Mouse (Mus musculus) E14TG2a.4 (cell line): ENCODE measurements at regions not wholly inside any gene's neighbourhood (a gene's known extent, or its start where the extent isn't known, plus 50 kb on each side); places are given as distances from the start of the nearest gene placed in this dataset.

Experiments
- H3K27me3 ChIP-seq: 2 replicates; pipeline ENCODE4 v1.6.1; 2014; ENCODE audit warnings: low read length, control low read depth; ENCODE audit not compliant: insufficient read depth
- H3K36me3 ChIP-seq: 2 replicates; pipeline ENCODE4 v1.6.1; 2014; ENCODE audit warnings: low read length, control low read depth; ENCODE audit not compliant: insufficient read depth
- H3K4me1 ChIP-seq: replicated peaks from 2 replicates; pipeline ENCODE4 v1.6.1; 2014; ENCODE audit warnings: low read depth, low read length, control low read depth
- H3K4me3 ChIP-seq: replicated peaks from 2 replicates; pipeline ENCODE4 v1.5.1; 2014; ENCODE audit warnings: mild to moderate bottlenecking, low read length
- H3K9me3 ChIP-seq: 2 replicates; pipeline ENCODE4 v1.6.1; 2014; ENCODE audit warnings: low read length, control low read depth
- CTCF ChIP-seq: conservative IDR thresholded peaks from 2 replicates; pipeline ENCODE4 v1.5.1; 2014; ENCODE audit warnings: low read length
- NANOG ChIP-seq: IDR thresholded peaks from 2 replicates; pipeline ENCODE4 v1.6.1; 2014; ENCODE audit warnings: borderline replicate concordance, low read length, mixed read lengths
- POU5F1 ChIP-seq: IDR thresholded peaks from 2 replicates; pipeline ENCODE4 v1.6.1; 2014; ENCODE audit warnings: low read length, borderline replicate concordance

DNA sequence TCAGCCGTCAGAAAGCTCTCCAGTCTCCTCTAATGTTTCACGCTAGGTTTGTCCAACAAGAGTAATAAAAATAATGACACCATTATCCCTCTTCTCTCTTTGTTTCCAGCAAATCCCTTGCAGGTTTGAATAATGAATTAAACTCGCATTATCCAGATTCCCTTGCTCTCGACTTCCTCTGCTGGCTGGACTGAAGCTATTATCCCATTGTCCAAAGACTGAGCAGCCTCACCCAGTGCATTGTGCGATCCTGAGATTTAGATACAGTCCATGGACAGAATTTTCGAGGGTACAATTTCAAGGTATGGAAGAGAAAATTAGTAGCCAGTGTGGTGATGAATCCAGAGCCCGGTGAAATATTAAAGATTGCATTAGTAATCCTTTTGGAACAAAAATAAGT, 270.3 kb downstream of the En1 start:
- H3K4me1 ChIP-seq = no peaks in the 10 kb centered on the region
- H3K27me3 ChIP-seq = no peaks in the 10 kb centered on the region
- TF ChIP-seq CTCF (no peak), POU5F1 (no peak), NANOG (no peak)
- no peaks in the 10 kb centered on the region for H3K36me3 ChIP-seq
- no peak overlapping the region for H3K4me3 ChIP-seq
- peaks cover 4% of the 10 kb centered on the region; the same call in 1 of the 2 replicates for H3K9me3 ChIP-seq

- Histone ChIP-seq H3K9me3 (peaks cover 9% of the 10 kb centered on the region), H3K27me3 (no peaks in the 10 kb centered on the region), H3K36me3 (no peaks in the 10 kb centered on the region), H3K4me3 (no peak overlapping the region), H3K4me1 (no peaks in the 10 kb centered on the region)
- no peak for TF ChIP-seq POU5F1
- TF ChIP-seq CTCF = no peak
- no peak for TF ChIP-seq NANOG
These were observed 280.8 kb downstream of the En1 start for GRCm38 (mm10) chr1:120882959-120883549.

DNA sequence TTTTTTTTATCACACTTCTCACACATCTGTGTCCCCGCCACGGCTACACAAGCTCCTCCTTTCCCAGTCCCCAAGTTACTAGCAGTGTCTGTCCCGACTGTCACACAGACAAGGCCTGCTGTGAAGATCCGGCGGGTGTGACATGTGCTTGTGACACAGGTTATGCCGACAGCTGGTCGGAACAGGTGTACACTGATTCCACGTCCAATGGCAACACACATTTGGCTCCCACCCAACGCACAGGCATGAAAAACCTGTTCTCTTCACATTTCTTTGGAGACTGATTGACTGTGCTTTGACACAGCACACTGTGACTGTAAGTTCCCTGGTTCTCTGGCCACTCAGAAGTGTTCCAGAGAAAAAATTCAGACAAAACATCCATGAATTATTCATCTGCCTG, 281.4 kb downstream of the En1 start:
- TF ChIP-seq POU5F1 (no peak), CTCF (no peak), NANOG (no peak)
- no peak overlapping the region for H3K4me3 ChIP-seq
- H3K27me3 ChIP-seq = no peaks in the 10 kb centered on the region
- no peaks in the 10 kb centered on the region for H3K36me3 ChIP-seq
- no peaks in the 10 kb centered on the region for H3K4me1 ChIP-seq
- peaks cover 9% of the 10 kb centered on the region for H3K9me3 ChIP-seq

- TF ChIP-seq NANOG (no peak), POU5F1 (no peak), CTCF (no peak)
- no peak overlapping the region for H3K4me3 ChIP-seq
- peaks cover 11% of the 10 kb centered on the region; the same call in 1 of the 2 replicates for H3K4me1 ChIP-seq
- H3K36me3 ChIP-seq = no peaks in the 10 kb centered on the region
- no peaks in the 10 kb centered on the region for H3K27me3 ChIP-seq
- H3K9me3 ChIP-seq = peaks cover 12% of the 10 kb centered on the region
These were observed 308.6 kb downstream of the En1 start for GRCm38 (mm10) chr1:120910801-120911200.

DNA sequence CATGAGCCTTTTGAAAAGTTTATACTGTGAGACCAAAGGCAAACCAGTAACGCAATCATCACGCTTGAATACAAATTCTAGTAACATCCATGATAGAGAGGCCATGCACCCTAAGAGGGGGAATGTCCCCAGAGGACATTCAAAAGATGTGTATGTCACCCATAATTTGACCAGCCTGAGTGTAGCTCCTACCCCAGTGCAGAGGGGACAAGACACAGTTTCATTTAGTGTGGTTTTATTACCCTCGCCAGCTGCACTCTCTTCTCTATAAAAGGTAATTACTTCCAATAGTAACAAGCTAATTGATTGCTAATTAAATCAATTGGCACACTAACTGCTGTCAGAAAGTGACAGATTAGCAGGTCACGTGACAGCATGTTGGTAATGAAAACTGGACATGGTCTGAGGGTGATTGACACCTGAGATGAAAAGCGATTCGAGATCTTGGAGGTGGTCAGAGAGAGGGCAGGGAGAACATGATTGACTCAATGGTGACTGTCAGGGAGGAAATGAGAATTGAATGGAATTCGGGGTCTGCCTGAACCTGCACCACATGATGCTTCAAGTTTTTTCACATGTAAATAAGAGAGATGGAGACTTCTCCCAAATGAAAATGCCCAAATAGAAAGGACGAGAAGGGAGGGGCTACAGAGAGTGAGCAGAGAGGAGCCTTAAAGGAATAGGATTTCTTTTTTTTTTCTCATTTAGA, 309.9 kb downstream of the En1 start:
- H3K36me3 ChIP-seq = no peaks in the 10 kb centered on the region
- no peak overlapping the region for H3K4me3 ChIP-seq
- H3K27me3 ChIP-seq = no peaks in the 10 kb centered on the region
- TF ChIP-seq NANOG (0 out of 2 replicates have a peak, but pooled peaks have one; percentile 12), POU5F1 (no peak)
- peaks cover 11% of the 10 kb centered on the region; the same call in 1 of the 2 replicates for H3K4me1 ChIP-seq
- peaks cover 12% of the 10 kb centered on the region for H3K9me3 ChIP-seq

DNA sequence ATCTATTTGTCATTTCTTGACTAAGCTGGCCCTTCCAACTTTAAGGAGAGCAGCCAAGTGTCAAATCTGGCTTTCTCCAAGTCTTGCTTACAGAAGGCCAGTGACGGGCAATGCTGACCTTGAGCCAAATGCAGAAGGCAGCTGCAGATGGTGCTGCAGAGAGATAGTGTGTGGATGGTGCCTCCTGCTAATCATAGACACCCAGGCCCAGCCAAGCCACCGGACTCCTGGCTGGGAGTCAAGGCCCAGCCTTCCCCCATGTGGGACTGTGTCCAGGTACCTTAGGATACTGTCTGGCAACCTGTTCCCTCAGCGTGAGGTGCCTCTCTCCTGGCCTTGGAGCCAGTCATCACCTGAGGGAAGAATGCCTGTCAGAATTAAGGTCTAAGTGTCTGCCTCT, 319.3 kb downstream of the En1 start:
- Histone ChIP-seq H3K4me3 (no peak overlapping the region), H3K9me3 (peaks cover 6% of the 10 kb centered on the region; the same call in 1 of the 2 replicates), H3K36me3 (no peaks in the 10 kb centered on the region), H3K4me1 (no peaks in the 10 kb centered on the region), H3K27me3 (no peaks in the 10 kb centered on the region)
- TF ChIP-seq POU5F1 = no peak
- no peak for TF ChIP-seq NANOG
- TF ChIP-seq CTCF = no peak

GRCm38 (mm10) chr1:120925271-120925670, 323.1 kb downstream of the En1 start:
- no peaks in the 10 kb centered on the region for H3K4me1 ChIP-seq
- TF ChIP-seq POU5F1 (no peak), CTCF (no peak), NANOG (no peak)
- no peak overlapping the region for H3K4me3 ChIP-seq
- H3K27me3 ChIP-seq = no peaks in the 10 kb centered on the region
- no peaks in the 10 kb centered on the region for H3K9me3 ChIP-seq
- no peaks in the 10 kb centered on the region for H3K36me3 ChIP-seq

- H3K27me3 ChIP-seq = no peaks in the 10 kb centered on the region
- H3K4me3 ChIP-seq = no peak overlapping the region
- no peaks in the 10 kb centered on the region for H3K36me3 ChIP-seq
- H3K9me3 ChIP-seq = no peaks in the 10 kb centered on the region
- TF ChIP-seq CTCF = no peak
- no peak for TF ChIP-seq POU5F1
- no peak for TF ChIP-seq NANOG
- H3K4me1 ChIP-seq = no peaks in the 10 kb centered on the region
These were observed 327.9 kb downstream of the En1 start for GRCm38 (mm10) chr1:120930141-120930540.
